Mouse (Mus musculus) heart, postnatal 0 days (tissue): ENCODE data around the gene Olfr6.

ENCODE experiments used
- CTCF ChIP-seq: IDR thresholded peaks from 2 replicates; pipeline ENCODE4 v1.5.1; 2016; ENCODE audit warnings: antibody characterized with exemption, control low read depth, low read depth
- EP300 ChIP-seq: IDR thresholded peaks from 2 replicates; pipeline ENCODE4 v1.6.1; 2016; ENCODE audit warnings: antibody characterized with exemption, low read depth

DNA sequence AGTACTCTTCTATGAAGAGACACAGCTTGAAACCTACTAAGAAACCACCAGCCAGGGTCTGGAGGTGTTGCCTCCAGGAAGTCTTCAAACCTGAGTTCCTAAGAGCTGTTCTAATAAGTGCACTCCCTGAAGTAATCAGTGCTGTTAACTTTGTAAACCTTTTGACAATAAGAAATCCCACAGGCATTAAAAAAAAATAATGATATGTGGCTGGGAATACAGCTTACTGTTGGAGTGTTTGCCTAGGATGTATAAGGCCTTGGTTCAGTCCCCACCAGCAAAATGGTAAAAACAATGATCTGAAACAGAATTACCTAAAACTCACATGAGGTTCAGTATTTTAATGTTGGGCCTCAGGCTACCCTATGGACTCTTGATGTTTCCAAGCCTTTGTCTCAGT lies 31.6 kb downstream of the Olfr6 start, which contains the start of gene Olfr709-ps1:
- TF ChIP-seq CTCF (no peak), EP300 (no peak)
